Mouse (Mus musculus): ENCODE results near the gene Mmp10.

- TF ChIP-seq CTCF (IDR thresholded peaks at IDR 0.05; ENCODE audit: borderline replicate concordance, extremely low read depth, insufficient read depth, insufficient read length): no peak
- no peak for TF ChIP-seq POLR2A (IDR thresholded peaks at IDR 0.05; ENCODE audit: borderline replicate concordance, extremely low read depth, insufficient read depth, insufficient read length, poor library complexity, severe bottlenecking)
Measured at GRCm38 (mm10) chr9:7545471-7545870, 43.3 kb downstream of the Mmp10 start.
